ENCODE assay signal across 10 mouse cellular contexts in the genomic region with DNA sequence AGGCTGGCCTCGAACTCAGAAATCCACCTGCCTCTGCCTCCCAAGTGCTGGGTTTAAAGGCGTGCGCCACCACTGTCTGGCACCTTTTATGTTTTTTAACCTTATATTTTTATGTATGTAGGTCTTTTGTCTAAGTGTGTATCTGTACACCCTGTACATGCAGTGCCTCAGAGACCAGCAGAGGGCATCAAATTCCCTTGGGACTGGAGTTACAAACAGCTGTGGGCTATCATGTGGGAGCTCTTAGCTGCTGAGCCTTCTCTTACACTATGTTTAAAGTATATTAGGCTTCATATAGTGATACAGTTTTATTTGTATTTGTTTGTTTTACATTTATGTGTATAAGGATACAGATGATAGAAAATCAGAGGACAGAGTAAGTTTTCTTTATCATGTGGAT. TPM values are rescaled to one million over a fixed set of nuclear protein-coding genes. Genes with fewer than 3 reads are reported as not detected.
DNase-seq lines count a peak whose midpoint lies in the region; ATAC-seq and TF ChIP-seq lines count a peak whose summit lies in the region.
"Had no signal": no experiment of that assay in that cellular context is flagged by ENCODE, and none has a peak within 500 bp of the region (broad histone marks: within the 10 kb centered on the region; RNA-seq: fewer than 3 reads in every experiment).

No protein-coding gene starts in this region.

- no peak for TF ChIP-seq EP300 in MEL (IDR thresholded peaks at IDR 0.05; ENCODE audit: low read depth in 1 of 2, low read length in 2 of 2)

- H3K79me2 ChIP-seq in MEL (ENCODE audit: control insufficient read depth, insufficient read depth, low read length, poor library complexity), result no peaks in the 10 kb centered on the region

- no peak overlapping the region for H3K9ac ChIP-seq in heart, embryonic 11.5 days (ENCODE audit: low read depth, low read length)
- no peak overlapping the region for H3K9ac ChIP-seq in MEL (ENCODE audit: control insufficient read depth, low read depth, low read length, poor library complexity, severe bottlenecking)
- H3K9ac ChIP-seq in limb, embryonic 12.5 days (replicated peaks), result no peak overlapping the region
- H3K9ac ChIP-seq: heart, embryonic 12.5 days; liver, embryonic 15.5 days had no signal

- no peak overlapping the region for H3K4me2 ChIP-seq in heart, embryonic 11.5 days
- H3K4me2 ChIP-seq in limb, embryonic 12.5 days, result no peak overlapping the region
- H3K4me2 ChIP-seq: heart, embryonic 12.5 days; liver, embryonic 15.5 days had no signal

- no peak overlapping the region for H3K27ac ChIP-seq in heart, embryonic 11.5 days (ENCODE audit: low read depth, low read length)
- no peak overlapping the region for H3K27ac ChIP-seq in MEL (ENCODE audit: control insufficient read depth, low read depth, low read length)
- H3K27ac ChIP-seq in limb, embryonic 12.5 days, result no peak overlapping the region
- H3K27ac ChIP-seq: liver, embryonic 15.5 days had no signal

- no peak for ATAC-seq in heart, embryonic 11.5 days (replicated peaks; ENCODE audit: insufficient number of reproducible peaks, low FRiP score, low TSS enrichment)
- ATAC-seq in limb, embryonic 12.5 days (ENCODE audit: insufficient number of reproducible peaks, insufficient read depth, low FRiP score, low TSS enrichment, low read depth), result peak; percentile 6; the same call in 1 of the 2 replicates

- peak; percentile 18 to 42 for DNase-seq in heart, postnatal 10 days
- DNase-seq in 416B (ENCODE audit: low read depth) (peak; percentile 67), MEL (ENCODE audit: low read depth, low spot score) (peak; percentile 48)
- DNase-seq in Muller cell, postnatal 12 days (ENCODE audit: inconsistent ontology term), result no peak
- DNase-seq in gastrocnemius, postnatal 10 days, result no peak
- DNase-seq in layer of hippocampus, adult 8-10 months (ENCODE audit: low spot score in 2 of 2), result no peak

- H3K9me3 ChIP-seq in heart, embryonic 11.5 days (replicated peaks; ENCODE audit: control insufficient read depth, low read length), result no peaks in the 10 kb centered on the region
- H3K9me3 ChIP-seq in MEL (replicated peaks; ENCODE audit: insufficient read depth, low read length), result no peaks in the 10 kb centered on the region
- no peaks in the 10 kb centered on the region for H3K9me3 ChIP-seq in limb, embryonic 12.5 days
- H3K9me3 ChIP-seq: heart, embryonic 12.5 days; liver, embryonic 15.5 days had no signal

- WGBS in heart, embryonic 11.5 days (ENCODE audit: insufficient replicate concordance), result 94% methylated on average over 3 of the region's 3 CpGs
- 98% methylated on average over 3 of the region's 3 CpGs for WGBS in limb, embryonic 12.5 days

- peaks cover 33% of the 10 kb centered on the region for H3K36me3 ChIP-seq in heart, embryonic 11.5 days (ENCODE audit: control insufficient read depth, insufficient read depth, low read length)
- peaks cover 2 to 7% of the 10 kb centered on the region in 2 experiments for H3K36me3 ChIP-seq in MEL (ENCODE audit: control insufficient read depth in 1 of 2, insufficient read depth in 2 of 2, low read length in 2 of 2)
- H3K36me3 ChIP-seq in limb, embryonic 12.5 days, result peaks cover 95% of the 10 kb centered on the region

- H3K27me3 ChIP-seq in heart, embryonic 11.5 days (ENCODE audit: control insufficient read depth, insufficient read depth, low read length), result no peaks in the 10 kb centered on the region
- no peaks in the 10 kb centered on the region for H3K27me3 ChIP-seq in MEL (ENCODE audit: control insufficient read depth in 1 of 2, insufficient read depth in 2 of 2, low read length in 2 of 2)
- no peaks in the 10 kb centered on the region for H3K27me3 ChIP-seq in limb, embryonic 12.5 days
- H3K27me3 ChIP-seq: heart, embryonic 12.5 days; liver, embryonic 15.5 days had no signal

- no peak for TF ChIP-seq POLR2A in MEL (IDR thresholded peaks at IDR 0.05; ENCODE audit: control insufficient read depth in 1 of 2, insufficient read depth in 1 of 2, low read depth in 1 of 2, low read length in 2 of 2, poor library complexity in 1 of 2)

- peak; percentile 30 for TF ChIP-seq RAD21 in MEL (IDR thresholded peaks at IDR 0.05; ENCODE audit: low read depth, low read length)

- TF ChIP-seq CTCF in MEL (IDR thresholded peaks at IDR 0.05 in 2 of 3, conservative IDR thresholded peaks at IDR 0.05 in 1 of 3; ENCODE audit: control insufficient read depth in 1 of 3, insufficient read depth in 1 of 3, low read depth in 2 of 3, low read length in 3 of 3, poor library complexity in 1 of 3, severe bottlenecking in 1 of 3), result peak; percentile 19 to 50 (median 37); a peak in 5 of 6 replicates

- H3K4me1 ChIP-seq in heart, embryonic 11.5 days (ENCODE audit: control insufficient read depth, insufficient read depth, low read length), result no peaks in the 10 kb centered on the region
- H3K4me1 ChIP-seq in MEL (ENCODE audit: control insufficient read depth in 1 of 2, insufficient read depth in 2 of 2, low read length in 2 of 2), result peaks cover 0 to 9% of the 10 kb centered on the region in 2 experiments; a peak in 2 of 4 replicates
- no peaks in the 10 kb centered on the region for H3K4me1 ChIP-seq in limb, embryonic 12.5 days (replicated peaks)
- H3K4me1 ChIP-seq: heart, embryonic 12.5 days; liver, embryonic 15.5 days had no signal

- no peak overlapping the region for H3K4me3 ChIP-seq in heart, embryonic 11.5 days (ENCODE audit: low read depth, low read length)
- H3K4me3 ChIP-seq in MEL (ENCODE audit: control insufficient read depth in 1 of 2, insufficient read depth in 1 of 2, low read depth in 2 of 2, low read length in 2 of 2), result no peak overlapping the region
- no peak overlapping the region for H3K4me3 ChIP-seq in limb, embryonic 12.5 days (replicated peaks)
- H3K4me3 ChIP-seq: heart, embryonic 12.5 days; liver, embryonic 15.5 days had no signal

- intact Hi-C loops in heart, postnatal 10 days (cut with DNase I), result no loop called here

TF ChIP-seq in MEL, 35 proteins besides CTCF, POLR2A, EP300 and RAD21:
- TF ChIP-seq SMC3 (IDR thresholded peaks at IDR 0.05; ENCODE audit: low read depth, low read length), result peak; percentile 42
- TF ChIP-seq ETS1 (IDR thresholded peaks at IDR 0.05; ENCODE audit: low read depth, low read length), result no peak

RNA-seq across cellular contexts. Expression of a gene that starts 45.6 kb away (rescaled TPM):
- under 1 TPM; 0.89 to 0.91 TPM for total RNA-seq in heart, postnatal 10 days (2021)
- 1.8 TPM in 2 replicates for polyA plus RNA-seq in heart, embryonic 11.5 days (2014; fragmentation: Nextera tagmentation; extraction: Ambion mirVana)
- total RNA-seq in MEL (2012; rRNA removed), result 0.03 and 0.08 TPM in 2 replicates
- not detected for polyA plus RNA-seq in MEL (2012; ENCODE audit: insufficient read depth in 1 of 2, insufficient read length in 2 of 2, low read depth in 1 of 2, low replicate concordance in 2 of 2, missing spikeins in 1 of 2)
- polyA plus RNA-seq in limb, embryonic 12.5 days (2016; fragmentation: Nextera tagmentation; extraction: Ambion mirVana), result 0.92 and 1.1 TPM in 2 replicates
- 1 to 10 TPM; 1.3 to 1.8 TPM for total RNA-seq in gastrocnemius, postnatal 10 days (2021)
- 10 to 100 TPM; 27.2 to 36.7 (median 29.8) TPM for total RNA-seq in layer of hippocampus, adult 8-10 months (2022)
- polyA plus RNA-seq: liver, embryonic 15.5 days had no signal

RNA-seq across cellular contexts. Expression of a gene that starts 54.7 kb away (rescaled TPM):
- total RNA-seq in heart, postnatal 10 days (2021), result 10 to 100 TPM; 25.3 to 30.1 TPM
- 22.3 and 24.7 TPM in 2 replicates for polyA plus RNA-seq in heart, embryonic 11.5 days (2014; fragmentation: Nextera tagmentation; extraction: Ambion mirVana)
- 12.7 and 13.3 TPM in 2 replicates for total RNA-seq in MEL (2012; rRNA removed)
- polyA plus RNA-seq in MEL (2012; ENCODE audit: insufficient read depth in 1 of 2, insufficient read length in 2 of 2, low read depth in 1 of 2, low replicate concordance in 2 of 2, missing spikeins in 1 of 2), result 10 to 100 TPM in 1 of 2 experiments, not detected in 1; 23.2 TPM
- polyA plus RNA-seq in limb, embryonic 12.5 days (2016; fragmentation: Nextera tagmentation; extraction: Ambion mirVana), result 59.4 and 63.7 TPM in 2 replicates
- 10 to 100 TPM; 18.1 to 29.7 TPM for total RNA-seq in gastrocnemius, postnatal 10 days (2021)
- 10 to 100 TPM; 32.7 to 58.6 (median 42.8) TPM for total RNA-seq in layer of hippocampus, adult 8-10 months (2022)

Comparison
In these comparisons a context has a peak if more than half of its experiments do, and no peak if none do; other contexts are left out.
1. DNase-seq: peak in heart, postnatal 10 days (2 of 2), 416B (single experiment) and MEL (single experiment); none in Muller cell, postnatal 12 days (single experiment), gastrocnemius, postnatal 10 days (single experiment) and layer of hippocampus, adult 8-10 months (0 of 2).
2. RNA of a gene that starts 45.6 kb away (total RNA-seq): 27.2 to 36.7 TPM in layer of hippocampus, adult 8-10 months; 1.3 to 1.8 TPM in gastrocnemius, postnatal 10 days, 0.89 to 0.91 TPM in heart, postnatal 10 days and 0.03 to 0.08 TPM in MEL; every median in the first group is over 10 times any median in the second.